Comparison of ENCODE assay signal across 9 mouse cellular contexts in genomic region chr2:102038229-102038894, GRCm38 (mm10).
DNase-seq lines count a peak whose midpoint lies in the region; ATAC-seq and TF ChIP-seq lines count a peak whose summit lies in the region.
"Had no signal": no experiment of that assay in that cellular context is flagged by ENCODE, and none has a peak within 500 bp of the region (broad histone marks: within the 10 kb centered on the region; RNA-seq: fewer than 3 reads in every experiment).

No protein-coding gene starts in this region.

- H3K27ac ChIP-seq in limb, embryonic 14.5 days (replicated peaks; ENCODE audit: low read depth, low read length) = no peak overlapping the region
- H3K27ac ChIP-seq in limb, embryonic 10.5 days = no peak overlapping the region
- peak overlapping the region; percentile 87 for H3K27ac ChIP-seq in midbrain, embryonic 13.5 days
- H3K27ac ChIP-seq: heart, embryonic 13.5 days had no signal

- H3K9me3 ChIP-seq in limb, embryonic 14.5 days (ENCODE audit: control insufficient read depth, low read length) = no peaks in the 10 kb centered on the region
- no peaks in the 10 kb centered on the region for H3K9me3 ChIP-seq in limb, embryonic 10.5 days (replicated peaks)
- H3K9me3 ChIP-seq in midbrain, embryonic 13.5 days = no peaks in the 10 kb centered on the region
- H3K9me3 ChIP-seq: heart, embryonic 13.5 days had no signal

- ATAC-seq in limb, embryonic 14.5 days (ENCODE audit: low FRiP score, low read depth) = peak; percentile 46; the same call in 1 of the 2 replicates
- peak; percentile 86 for ATAC-seq in cerebellum, adult (ENCODE audit: insufficient number of reproducible peaks, low FRiP score, low TSS enrichment)
- peak; percentile 68 for ATAC-seq in midbrain, embryonic 13.5 days

- TF ChIP-seq POLR2A in limb, embryonic 14.5 days (IDR thresholded peaks at IDR 0.05; ENCODE audit: borderline replicate concordance, extremely low read depth, insufficient read depth, insufficient read length) = no peak

- H3K9ac ChIP-seq in limb, embryonic 14.5 days (ENCODE audit: low read depth, low read length, severe bottlenecking) = no peak overlapping the region
- 0 out of 2 replicates have a peak overlapping the region, but pooled peaks have one; percentile 1 for H3K9ac ChIP-seq in midbrain, embryonic 13.5 days (replicated peaks)
- H3K9ac ChIP-seq: heart, embryonic 13.5 days had no signal

- no peak overlapping the region for H3K4me3 ChIP-seq in limb, embryonic 14.5 days (replicated peaks; ENCODE audit: low read length)
- no peak overlapping the region for H3K4me3 ChIP-seq in limb, embryonic 10.5 days
- H3K4me3 ChIP-seq in midbrain, embryonic 13.5 days (replicated peaks) = no peak overlapping the region
- H3K4me3 ChIP-seq: heart, embryonic 13.5 days had no signal

- no peak overlapping the region for H3K4me2 ChIP-seq in limb, embryonic 14.5 days (replicated peaks; ENCODE audit: low read depth, low read length, severe bottlenecking)
- no peak overlapping the region for H3K4me2 ChIP-seq in midbrain, embryonic 13.5 days (replicated peaks)
- H3K4me2 ChIP-seq: heart, embryonic 13.5 days had no signal

- H3K27me3 ChIP-seq in limb, embryonic 14.5 days (ENCODE audit: control insufficient read depth, insufficient read depth, low read length) = no peaks in the 10 kb centered on the region
- H3K27me3 ChIP-seq in limb, embryonic 10.5 days (ENCODE audit: low read depth, poor library complexity, severe bottlenecking) = no peaks in the 10 kb centered on the region
- no peaks in the 10 kb centered on the region for H3K27me3 ChIP-seq in midbrain, embryonic 13.5 days
- H3K27me3 ChIP-seq: heart, embryonic 13.5 days had no signal

- H3K36me3 ChIP-seq in limb, embryonic 14.5 days (ENCODE audit: control insufficient read depth, insufficient read depth, low read length) = no peaks in the 10 kb centered on the region; the same call in 1 of the 2 replicates
- H3K36me3 ChIP-seq in limb, embryonic 10.5 days = no peaks in the 10 kb centered on the region
- H3K36me3 ChIP-seq in midbrain, embryonic 13.5 days = no peaks in the 10 kb centered on the region
- H3K36me3 ChIP-seq: heart, embryonic 13.5 days had no signal

- H3K4me1 ChIP-seq in limb, embryonic 14.5 days (ENCODE audit: control insufficient read depth, insufficient read depth, low read length) = peaks cover 27% of the 10 kb centered on the region
- peaks cover 32% of the 10 kb centered on the region for H3K4me1 ChIP-seq in limb, embryonic 10.5 days
- H3K4me1 ChIP-seq in midbrain, embryonic 13.5 days (replicated peaks) = peaks cover 74% of the 10 kb centered on the region

- DNase-seq in limb, embryonic 14.5 days (ENCODE audit: low spot score) = peak; percentile 52
- DNase-seq in limb, embryonic 10.5 days (ENCODE audit: low spot score) = no peak
- DNase-seq in frontal cortex, postnatal 36 days (ENCODE audit: low spot score in 2 of 2) = peak; percentile 62 to 83
- DNase-seq in kidney, postnatal 4 days = peak; percentile 18 to 26
- peak; percentile 84 for DNase-seq in telencephalon, adult 2 months (ENCODE audit: low read depth, low spot score)
- DNase-seq in thymus, postnatal 0 days (ENCODE audit: low spot score) = no peak

- WGBS in limb, embryonic 14.5 days = 49% methylated on average over 10 of the region's 10 CpGs
- WGBS in limb, embryonic 10.5 days = 61% methylated on average over 10 of the region's 10 CpGs
- 20% methylated on average over 10 of the region's 10 CpGs for WGBS in midbrain, embryonic 13.5 days

Comparison
In these comparisons a context has a peak if more than half of its experiments do, and no peak if none do; other contexts are left out.
1. DNase-seq: peak in limb, embryonic 14.5 days (single experiment), frontal cortex, postnatal 36 days (2 of 2), kidney, postnatal 4 days (2 of 2) and telencephalon, adult 2 months (single experiment); none in limb, embryonic 10.5 days (single experiment) and thymus, postnatal 0 days (single experiment).
2. Peak in every context shown above with its lines, with median percentiles within 50 percentile points of each other: ATAC-seq.